Mouse (Mus musculus) spleen, adult 2 months (tissue): ENCODE measurements around the gene Bace2. TPM values are rescaled to one million over a fixed set of nuclear protein-coding genes. Genes with fewer than 3 reads are reported as not detected.

Experiments
- DNase-seq, 2 experiments: peaks; one replicate each; pipeline versions ENCODE4 v3.0.0 to v3.0.0-alpha.2; 2012 to 2021; ENCODE audit warnings: low spot score in 2 of 2, low read depth in 1 of 2
- H3K27ac ChIP-seq: fragments of 200-500 bp; 2 replicates; pipeline ENCODE4 v1.5.1; 2012; ENCODE audit warnings: low read length, inconsistent platforms; ENCODE audit not compliant: insufficient read depth
- H3K27me3 ChIP-seq: fragments of 200-500 bp; 2 replicates; pipeline ENCODE4 v1.6.1; 2012; ENCODE audit warnings: mild to moderate bottlenecking, moderate library complexity, low read length, inconsistent platforms; ENCODE audit not compliant: control insufficient read depth, insufficient read depth
- H3K36me3 ChIP-seq: fragments of 200-500 bp; 2 replicates; pipeline ENCODE4 v1.6.1; 2012; ENCODE audit warnings: mild to moderate bottlenecking, low read length, inconsistent platforms; ENCODE audit not compliant: control insufficient read depth, insufficient read depth
- H3K4me1 ChIP-seq: fragments of 200-500 bp; 2 replicates; pipeline ENCODE4 v1.6.1; 2011; ENCODE audit warnings: inconsistent platforms; ENCODE audit not compliant: control insufficient read depth, insufficient read depth, insufficient read length
- H3K4me3 ChIP-seq: fragments of 200-500 bp; 2 replicates; pipeline ENCODE4 v1.5.1; 2011; ENCODE audit warnings: mild to moderate bottlenecking, inconsistent platforms; ENCODE audit not compliant: insufficient read depth, insufficient read length; ENCODE audit errors: extremely low read depth
- CTCF ChIP-seq: fragments of 200-500 bp; IDR thresholded peaks from 2 replicates; pipeline ENCODE4 v1.5.1; 2011; ENCODE audit warnings: mild to moderate bottlenecking, inconsistent platforms; ENCODE audit not compliant: insufficient read depth, insufficient read length, insufficient replicate concordance; ENCODE audit errors: extremely low read depth
- POLR2A ChIP-seq: fragments of 200-500 bp; IDR thresholded peaks from 2 replicates; pipeline ENCODE4 v1.6.1; 2011; ENCODE audit warnings: low read depth, low read length, inconsistent platforms
- WGBS: fragments of 180-500 bp; shearing (Covaris S2); methylation state at CpG from one replicate; pipeline ENCODE4 v1.1.7; 2018; 5-methylcytosine and 5-hydroxymethylcytosine counted together
- polyA plus RNA-seq: library from polyadenylated mRNA; depleted of rRNA; stranded (reverse); fragments of >200 nt; gene quantifications from 2 replicates; pipeline ENCODE4 v1.2.3, GENCODE M21; 2012

Gene Bace2
- polyA plus RNA-seq, 1 experiment, result 2.4 TPM

DNA sequence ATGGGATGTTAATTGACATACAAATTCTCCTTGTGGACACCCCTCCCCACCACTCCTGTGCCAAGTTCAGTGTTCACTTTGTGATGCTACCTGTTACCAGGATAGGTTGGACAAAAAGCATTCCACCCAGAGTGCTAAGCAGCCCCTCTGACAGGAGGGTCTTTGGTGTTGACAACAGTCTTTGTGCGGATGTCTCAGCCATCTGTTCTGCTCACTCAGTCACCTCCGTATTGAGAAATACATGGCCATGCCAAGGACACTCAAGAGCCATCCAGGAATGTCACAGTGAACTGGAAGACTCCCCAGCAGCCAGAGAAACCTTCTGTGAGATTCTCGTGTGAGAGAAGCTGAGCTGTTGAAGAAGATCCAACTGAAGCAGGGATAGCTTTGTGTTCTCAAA, 81.6 kb downstream of the Bace2 start:
- H3K27me3 ChIP-seq, result no peaks in the 10 kb centered on the region
- no peaks in the 10 kb centered on the region for H3K4me1 ChIP-seq
- DNase-seq, result no peak
- no peak for TF ChIP-seq CTCF
- TF ChIP-seq POLR2A, result no peak
- no peak overlapping the region for H3K4me3 ChIP-seq
- H3K36me3 ChIP-seq, result no peaks in the 10 kb centered on the region
- 81% methylated on average over 3 of the region's 3 CpGs for WGBS
- no peak overlapping the region for H3K27ac ChIP-seq

DNA sequence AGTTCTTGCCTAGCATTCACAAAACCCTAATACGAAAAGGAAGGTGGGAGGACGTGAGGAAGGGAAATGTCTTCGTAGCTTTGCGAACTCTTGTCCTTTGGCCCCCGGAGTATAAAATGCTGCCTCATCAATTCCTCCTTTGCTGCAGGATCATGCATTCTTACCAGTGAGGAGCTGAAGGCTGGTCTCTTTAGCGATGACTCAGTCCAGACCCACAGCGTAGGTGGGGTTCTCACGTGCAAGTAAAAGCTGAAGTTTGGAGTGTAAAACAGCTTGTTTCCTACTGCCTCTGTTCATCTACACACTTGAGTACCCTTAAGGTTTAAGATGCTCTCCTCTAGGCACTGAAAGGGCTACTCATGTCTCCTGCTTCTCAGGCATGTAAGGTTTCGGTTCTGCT, 85.4 kb downstream of the Bace2 start:
- Histone ChIP-seq H3K36me3 (no peaks in the 10 kb centered on the region; the same call in 1 of the 2 replicates), H3K27me3 (no peaks in the 10 kb centered on the region), H3K27ac (no peak overlapping the region), H3K4me3 (no peak overlapping the region), H3K4me1 (no peaks in the 10 kb centered on the region)
- DNase-seq, result no peak
- TF ChIP-seq CTCF (no peak), POLR2A (no peak)
- 77% methylated on average over 9 of the region's 9 CpGs for WGBS

DNA sequence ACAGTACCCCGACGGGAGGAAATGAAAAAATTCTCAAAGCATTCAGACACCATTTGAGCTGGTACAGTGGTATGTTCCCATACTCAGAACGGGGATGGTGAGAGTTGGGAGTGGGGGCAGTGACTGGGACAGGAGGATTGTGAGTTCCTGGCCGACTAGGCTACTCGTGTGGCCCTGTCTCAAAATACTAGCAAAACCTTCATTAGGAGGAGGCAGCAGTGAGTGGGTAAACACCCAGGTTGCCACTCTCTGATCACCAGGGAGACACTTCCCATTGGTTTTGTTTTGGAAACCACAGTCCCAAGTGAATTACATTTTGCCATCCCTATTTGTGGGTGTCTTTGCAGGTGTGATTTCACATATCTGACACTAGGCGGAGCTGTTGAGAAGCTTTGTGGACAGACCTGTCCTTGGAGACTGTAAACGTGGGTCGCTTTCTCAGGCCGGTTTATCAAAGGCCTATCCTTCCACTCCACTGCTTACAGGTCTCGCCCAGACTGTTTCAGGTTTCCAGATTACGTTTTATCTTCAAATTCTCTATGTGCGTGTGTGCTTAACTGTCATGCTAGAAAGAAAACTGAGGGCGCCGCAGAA, 87.2 kb downstream of the Bace2 start:
- DNase-seq, result peak; percentile 14 to 22
- Histone ChIP-seq H3K4me1 (no peaks in the 10 kb centered on the region), H3K27me3 (no peaks in the 10 kb centered on the region), H3K4me3 (no peak overlapping the region), H3K27ac (no peak overlapping the region), H3K36me3 (peaks cover 2% of the 10 kb centered on the region)
- TF ChIP-seq POLR2A (no peak), CTCF (peak; percentile 54; the same call in 1 of the 2 replicates)
- WGBS, result 53% methylated on average over 14 of the region's 14 CpGs

DNA sequence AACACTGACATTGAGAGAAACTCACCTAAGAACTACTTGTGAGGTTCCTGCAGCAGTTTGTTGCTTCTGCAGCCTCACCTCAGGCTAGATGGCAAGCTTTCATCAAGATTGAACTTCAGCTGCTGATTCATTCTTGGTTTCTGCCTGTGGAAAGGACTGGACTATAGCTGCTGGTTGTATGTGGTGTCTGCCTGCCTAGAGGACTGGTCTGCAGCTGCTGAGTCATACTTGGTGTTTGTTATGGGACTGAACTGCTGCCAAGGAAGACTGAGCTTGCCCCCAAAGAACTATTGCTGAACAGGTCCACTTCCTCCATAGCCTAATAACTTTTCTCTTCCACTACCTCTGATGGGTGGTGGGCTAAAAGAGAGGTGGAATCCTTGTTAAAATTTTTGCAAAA, 90.8 kb downstream of the Bace2 start:
- Histone ChIP-seq H3K27ac (no peak overlapping the region), H3K27me3 (no peaks in the 10 kb centered on the region), H3K4me1 (no peaks in the 10 kb centered on the region), H3K36me3 (peaks cover 12% of the 10 kb centered on the region), H3K4me3 (no peak overlapping the region)
- no peak for DNase-seq
- TF ChIP-seq POLR2A, result no peak
- no peak for TF ChIP-seq CTCF

DNA sequence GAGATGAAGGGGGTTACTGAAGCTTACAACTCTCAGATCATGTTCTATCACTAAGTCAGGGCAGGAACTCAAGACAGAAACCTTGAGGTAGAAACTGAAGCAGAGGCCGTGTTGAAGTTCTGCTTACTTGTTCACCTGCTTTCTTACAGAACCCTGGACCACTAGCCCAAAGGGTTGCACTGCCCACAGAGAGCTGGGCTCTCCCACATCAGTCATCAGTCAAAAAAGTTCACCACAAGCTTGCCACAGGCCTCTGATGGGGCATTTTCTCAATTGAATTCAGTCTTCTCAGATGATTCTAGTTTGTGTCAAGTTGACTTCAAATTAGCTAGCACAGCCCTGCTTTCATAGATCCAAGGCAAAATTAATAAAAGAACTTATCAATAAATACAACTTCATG, 103.3 kb downstream of the Bace2 start:
- DNase-seq, result no peak

DNA sequence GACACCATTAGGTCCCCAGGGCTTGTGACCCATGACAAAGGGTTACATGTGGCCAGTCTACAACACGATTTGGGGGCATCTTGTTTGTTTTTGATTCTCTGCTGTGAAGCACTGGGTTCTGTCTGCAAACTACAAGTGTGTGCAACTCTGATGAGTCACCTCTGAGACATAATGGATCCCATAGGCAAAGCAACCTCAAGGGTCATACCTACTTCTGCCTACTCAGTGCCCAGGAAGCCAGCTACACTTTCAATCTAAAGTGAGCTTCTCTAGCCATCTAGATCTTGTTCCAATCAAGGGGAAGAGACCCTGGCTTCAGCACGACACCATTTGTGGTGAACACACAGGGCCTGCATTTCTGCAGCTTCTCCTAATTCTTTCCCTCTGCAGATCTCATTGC, 104.7 kb downstream of the Bace2 start:
- no peak for DNase-seq
- Histone ChIP-seq H3K4me1 (peaks cover 30% of the 10 kb centered on the region; the same call in 1 of the 2 replicates), H3K36me3 (no peaks in the 10 kb centered on the region), H3K27ac (no peak overlapping the region), H3K4me3 (no peak overlapping the region), H3K27me3 (no peaks in the 10 kb centered on the region)
- WGBS, result 64% methylated on average over 2 of the region's 2 CpGs
- no peak for TF ChIP-seq POLR2A
- no peak for TF ChIP-seq CTCF

More for the DNA sequence above, 103.3 kb downstream of the Bace2 start:
- WGBS, result 20% methylated on average over 1 of the region's 1 CpGs
- Histone ChIP-seq H3K27ac (no peak overlapping the region), H3K27me3 (no peaks in the 10 kb centered on the region), H3K4me3 (no peak overlapping the region), H3K4me1 (peaks cover 30% of the 10 kb centered on the region; the same call in 1 of the 2 replicates), H3K36me3 (peaks cover 2% of the 10 kb centered on the region)
- TF ChIP-seq CTCF, result no peak
- TF ChIP-seq POLR2A, result no peak

DNA sequence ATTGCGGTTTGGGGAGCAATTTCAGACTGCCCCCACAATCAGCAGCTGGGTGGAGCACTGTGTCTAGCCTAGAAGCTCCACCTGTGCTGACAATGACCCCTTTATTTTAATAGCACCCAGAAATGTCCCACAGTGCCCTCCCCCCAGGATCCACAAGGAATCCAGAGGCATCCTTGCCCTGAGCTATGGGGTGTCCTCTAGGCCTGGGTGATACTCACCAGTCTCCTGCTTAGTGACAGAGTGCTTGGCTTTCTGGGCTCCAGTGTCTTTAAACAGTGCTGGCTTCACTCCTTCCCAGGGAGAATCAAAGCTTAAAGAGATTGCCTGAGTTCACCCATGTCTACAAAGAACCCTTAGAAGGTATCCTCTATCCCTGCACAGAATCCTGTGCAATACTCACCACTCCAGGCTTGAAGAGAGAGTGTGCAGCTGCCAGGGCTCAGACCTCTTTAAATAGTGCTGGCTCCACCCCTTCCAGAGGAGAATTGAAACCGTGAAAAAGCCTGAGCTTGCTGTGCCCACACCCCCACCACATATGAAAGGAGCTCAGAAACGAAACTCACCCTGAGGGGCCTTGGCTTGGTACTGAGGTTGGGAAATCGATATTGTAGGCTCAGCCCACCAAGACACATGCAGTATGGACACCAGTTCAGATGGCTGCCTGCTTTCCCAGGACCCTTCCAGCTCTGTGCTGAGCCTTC, 106.1 kb downstream of the Bace2 start, which contains the start of gene Mx1:
Mx1 (minus strand) TSS at position 427 of the 701 bp plus-strand sequence.
- peak within 1 kb of the TSS; percentile 43 for H3K4me3 ChIP-seq
- TF ChIP-seq POLR2A, result no peak
- TF ChIP-seq CTCF, result no peak

More for the DNA sequence above, 106.1 kb downstream of the Bace2 start, which contains the start of gene Mx1:
- Histone ChIP-seq H3K36me3 (no peaks in the 10 kb centered on the region), H3K27ac (peak within 1 kb of the TSS; percentile 53), H3K27me3 (no peaks in the 10 kb centered on the region), H3K4me1 (peaks cover 30% of the 10 kb centered on the region; the same call in 1 of the 2 replicates)
- 11% methylated on average over 4 of the region's 4 CpGs for WGBS
- DNase-seq, result peak; percentile 22 to 30
